Mouse (Mus musculus): ENCODE results near the gene Ppp2r2c. TPM values are rescaled to one million over a fixed set of nuclear protein-coding genes. Genes with fewer than 3 reads are reported as not detected.

Gene Ppp2r2c
- total RNA-seq, 2 experiments from 2014 or later = 383 to 399 TPM

DNA sequence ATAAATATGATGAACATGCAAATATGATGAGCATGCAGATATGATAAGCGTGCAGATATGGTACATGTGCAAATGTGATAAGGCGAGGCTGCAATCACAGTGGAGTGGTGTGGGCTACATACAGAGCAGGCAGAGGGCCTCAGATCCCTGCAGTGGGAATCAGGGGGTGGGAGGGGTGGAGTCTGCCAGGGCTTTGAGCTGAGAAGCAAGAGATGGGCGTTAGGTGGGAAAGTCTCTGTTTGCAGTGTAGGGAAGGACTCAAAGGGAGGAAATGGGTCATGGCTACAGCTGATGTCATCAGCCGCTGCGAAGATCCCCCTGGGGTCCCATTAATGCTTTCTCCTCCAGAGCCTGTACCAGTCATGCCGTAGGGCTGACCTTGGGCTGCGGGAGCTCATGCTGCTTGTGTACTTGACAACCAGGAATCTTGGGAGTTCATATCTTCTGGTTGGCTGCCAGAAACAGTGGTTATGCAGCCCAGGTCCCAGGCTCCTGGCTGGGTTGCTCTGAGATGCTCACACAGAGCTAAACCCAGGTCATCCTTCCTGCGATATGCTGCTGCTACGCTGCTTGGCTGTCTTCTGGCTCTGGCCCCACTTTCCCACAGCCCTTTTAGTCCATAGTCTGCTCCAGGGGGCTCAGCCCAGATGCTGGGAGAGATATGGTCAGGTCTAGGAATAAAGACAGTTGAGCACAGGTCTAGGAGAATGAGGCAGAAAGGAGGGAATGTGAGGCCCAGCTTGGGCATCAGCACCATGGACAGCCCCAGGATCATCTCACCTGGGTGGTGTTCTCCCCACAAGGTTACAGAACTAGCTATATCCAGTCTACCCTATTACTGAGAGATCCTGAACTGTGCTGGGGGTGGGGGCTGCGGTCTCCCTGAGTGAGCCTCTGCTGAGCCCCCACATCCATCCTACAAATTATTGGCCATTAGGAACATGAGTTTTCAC lies 27.6 kb downstream of the Ppp2r2c start:
- DNase-seq (ENCODE audit: low spot score in 2 of 2) = no peak

GRCm38 (mm10) chr5:36897999-36898398 lies 29.7 kb downstream of the Ppp2r2c start:
- no peak for DNase-seq (ENCODE audit: low spot score in 2 of 2)

GRCm38 (mm10) chr5:36898415-36899109 lies 30.2 kb downstream of the Ppp2r2c start:
- no peak for DNase-seq (ENCODE audit: low spot score in 2 of 2)

GRCm38 (mm10) chr5:36899392-36899791 lies 31.1 kb downstream of the Ppp2r2c start:
- no peak for DNase-seq (ENCODE audit: low spot score in 2 of 2)

- DNase-seq (ENCODE audit: low spot score in 2 of 2) = no peak
Measured at GRCm38 (mm10) chr5:36900189-36900619, 31.9 kb downstream of the Ppp2r2c start.

DNA sequence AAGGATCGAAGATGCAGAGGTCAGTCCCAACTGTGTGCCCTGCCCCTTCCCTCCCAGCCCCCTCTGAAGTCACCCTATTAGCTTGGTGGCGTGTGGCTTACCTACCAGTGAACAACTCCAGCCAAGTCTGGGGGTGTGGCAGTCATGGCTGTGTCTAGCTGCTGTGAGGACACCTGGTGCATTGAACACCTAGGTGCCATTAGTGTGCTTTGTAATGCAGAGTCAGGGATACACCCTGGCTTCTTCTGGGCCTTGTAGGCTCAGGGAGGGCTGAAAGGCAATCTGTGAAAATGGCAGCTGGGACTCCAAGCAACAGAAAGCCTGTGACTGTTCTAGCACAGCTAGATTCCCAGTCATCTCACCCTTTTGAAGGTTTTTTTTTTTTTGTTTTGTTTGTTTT lies 34.5 kb downstream of the Ppp2r2c start:
- no peak for DNase-seq (ENCODE audit: low spot score in 2 of 2)

GRCm38 (mm10) chr5:36904131-36904530 lies 35.8 kb downstream of the Ppp2r2c start:
- no peak for DNase-seq (ENCODE audit: low spot score in 2 of 2)

- no peak for DNase-seq (ENCODE audit: low spot score in 2 of 2)
Measured at GRCm38 (mm10) chr5:36904703-36905102, 36.4 kb downstream of the Ppp2r2c start.

DNA sequence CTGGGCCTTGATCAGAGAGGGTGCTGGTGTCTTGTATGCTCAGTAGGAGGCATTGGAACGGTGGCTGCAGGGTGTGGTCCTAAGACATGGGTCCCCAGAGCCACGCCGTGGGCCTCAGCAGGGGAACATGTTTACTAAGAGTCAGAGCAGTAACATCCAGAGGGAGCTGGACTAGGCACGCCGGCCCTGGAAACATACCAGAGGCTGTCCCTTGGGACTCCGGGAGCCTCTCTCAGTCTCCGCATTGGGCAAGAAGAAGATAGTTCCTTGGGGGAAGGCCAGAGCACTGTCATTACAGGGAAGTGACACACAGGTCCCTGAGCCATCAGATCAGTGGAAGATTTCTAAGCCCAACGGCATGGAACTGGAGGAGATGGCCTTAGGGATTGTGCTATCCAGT lies 36.9 kb downstream of the Ppp2r2c start:
- DNase-seq (ENCODE audit: low spot score in 2 of 2) = no peak

DNA sequence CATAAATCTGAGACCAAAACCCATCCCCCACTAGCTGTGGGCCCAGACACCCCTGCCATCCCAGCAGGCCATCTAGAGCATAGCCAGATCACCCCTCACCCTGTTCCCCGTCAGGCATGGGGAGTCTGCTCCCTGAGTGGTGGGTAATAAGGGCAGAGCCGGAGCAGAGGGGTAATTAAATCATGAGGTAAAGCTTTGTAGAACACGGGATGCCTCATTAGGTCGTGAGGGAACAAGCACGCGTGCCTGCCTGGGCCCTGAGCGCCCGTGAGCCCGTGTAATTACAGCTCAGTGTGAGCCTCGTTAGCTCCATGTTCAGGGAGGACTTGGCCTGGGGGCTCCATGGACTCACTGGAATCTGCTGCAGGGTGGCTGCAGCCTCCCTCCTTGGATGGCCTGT lies 39.4 kb downstream of the Ppp2r2c start:
- no peak for DNase-seq (ENCODE audit: low spot score in 2 of 2)

DNA sequence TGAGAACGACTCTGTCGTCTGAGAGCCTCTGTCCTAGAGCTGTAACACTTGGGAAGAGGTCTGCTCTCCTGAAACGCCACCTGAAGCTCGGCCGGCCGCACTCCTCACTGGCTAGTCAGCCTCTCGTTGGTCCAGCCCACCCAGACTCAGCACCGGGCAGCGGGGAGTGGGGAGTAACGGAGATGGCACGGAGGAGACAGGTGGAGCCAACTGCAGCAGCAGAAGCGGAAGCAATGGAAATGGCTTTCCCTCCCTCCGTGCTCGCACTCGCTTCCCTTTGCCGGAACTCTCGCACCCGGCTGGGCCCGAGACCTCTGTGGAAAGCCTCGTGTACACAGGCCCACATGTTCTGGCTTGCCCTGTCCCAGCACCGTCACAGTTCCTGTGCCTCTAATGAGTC lies 41.2 kb downstream of the Ppp2r2c start:
- DNase-seq (ENCODE audit: low spot score in 2 of 2) = no peak

GRCm38 (mm10) chr5:36910980-36911379 lies 42.7 kb downstream of the Ppp2r2c start:
- no peak for DNase-seq (ENCODE audit: low spot score in 2 of 2)

- DNase-seq (ENCODE audit: low spot score in 2 of 2) = no peak
Measured at GRCm38 (mm10) chr5:36911759-36912352, 43.5 kb downstream of the Ppp2r2c start.

DNA sequence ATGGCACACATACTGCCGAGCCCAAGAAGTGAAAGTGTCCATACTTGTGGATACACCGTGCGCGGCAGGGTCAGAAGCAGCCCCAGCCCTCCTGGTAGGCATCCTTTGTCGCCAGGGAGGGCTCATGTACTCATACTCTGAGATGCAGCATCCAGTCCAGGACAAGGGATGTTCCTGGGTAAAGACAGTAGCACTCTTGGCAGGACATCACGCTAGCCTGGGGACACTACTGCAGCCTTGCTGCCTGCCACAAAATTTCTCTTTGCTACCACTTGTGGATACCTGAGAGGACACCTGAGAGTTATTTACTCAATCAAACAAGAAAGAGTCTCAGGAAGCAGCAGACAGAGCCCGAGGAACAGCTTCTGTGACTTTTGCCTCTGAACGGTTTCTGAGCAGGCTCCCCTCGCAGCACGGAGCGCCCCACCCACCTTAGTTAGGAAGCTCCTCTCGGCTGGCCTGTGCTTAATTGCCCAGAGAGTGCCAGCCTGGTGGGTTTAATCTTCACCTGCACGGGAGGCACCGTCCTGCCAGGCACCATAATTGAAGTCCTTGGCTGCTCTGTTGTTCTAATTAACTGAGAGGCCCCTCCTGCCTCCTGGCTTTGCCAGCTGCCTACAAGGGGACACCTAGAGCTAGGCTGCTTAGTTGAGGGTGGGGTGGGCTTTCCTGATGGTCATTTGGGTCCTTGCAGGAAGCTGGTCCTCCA lies 44.4 kb downstream of the Ppp2r2c start:
- no peak for DNase-seq (ENCODE audit: low spot score in 2 of 2)

DNA sequence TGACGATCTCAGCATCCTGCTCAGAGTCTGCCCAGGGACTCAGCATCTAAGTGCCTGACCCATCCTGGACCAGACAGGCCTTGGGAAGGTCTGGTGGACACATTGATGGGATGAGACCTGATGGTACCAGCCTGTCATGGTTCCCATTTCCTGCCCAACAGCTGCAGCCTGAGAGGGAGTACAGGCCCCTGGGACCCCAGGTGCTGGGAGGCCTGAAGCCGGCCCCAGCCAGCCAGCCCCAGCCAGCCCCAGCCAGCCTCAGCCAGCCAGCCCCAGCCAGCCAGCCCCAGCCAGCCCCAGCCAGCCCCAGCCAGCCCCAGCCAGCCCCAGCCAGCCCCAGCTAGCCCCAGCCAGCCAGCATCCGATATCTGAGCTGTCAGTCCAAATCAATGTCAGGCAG lies 46.9 kb downstream of the Ppp2r2c start:
- no peak for DNase-seq (ENCODE audit: low spot score in 2 of 2)

DNA sequence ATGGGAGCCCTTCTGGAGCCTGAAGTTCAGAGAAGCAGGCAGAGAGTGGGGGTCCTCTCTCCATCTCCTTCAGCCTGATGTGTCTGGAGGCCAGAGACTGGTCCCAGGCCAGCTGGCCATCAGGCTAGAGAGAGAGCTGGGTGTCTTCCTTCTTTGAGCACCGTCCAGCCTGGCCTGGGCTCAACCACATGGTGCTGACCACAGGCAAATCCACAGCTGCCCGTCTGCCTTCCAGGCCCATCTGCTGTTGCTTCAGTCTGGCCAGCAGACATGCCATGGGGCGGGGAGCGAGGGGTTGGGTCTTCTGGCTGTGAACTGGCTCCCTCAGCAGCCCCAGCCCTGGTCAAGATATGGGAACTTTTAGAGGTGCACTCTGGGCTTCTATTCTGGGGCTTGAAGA lies 48.3 kb downstream of the Ppp2r2c start:
- no peak for DNase-seq (ENCODE audit: low spot score in 2 of 2)

GRCm38 (mm10) chr5:36917245-36917644 lies 48.9 kb downstream of the Ppp2r2c start:
- no peak for DNase-seq (ENCODE audit: low spot score in 2 of 2)

- DNase-seq (ENCODE audit: low spot score in 2 of 2) = no peak
Measured at GRCm38 (mm10) chr5:36918016-36918415, 49.7 kb downstream of the Ppp2r2c start.

- no peak for DNase-seq (ENCODE audit: low spot score in 2 of 2)
Measured at GRCm38 (mm10) chr5:36920072-36920471, 51.8 kb downstream of the Ppp2r2c start.

GRCm38 (mm10) chr5:36921871-36922270 lies 53.6 kb downstream of the Ppp2r2c start:
- no peak for DNase-seq (ENCODE audit: low spot score in 2 of 2)

GRCm38 (mm10) chr5:36922811-36923210 lies 54.5 kb downstream of the Ppp2r2c start:
- DNase-seq (ENCODE audit: low spot score in 2 of 2) = no peak

Data from layer of hippocampus, adult 18-20 months (tissue).